Mouse (Mus musculus) fibroblast of lung, adult 2 months (primary cell): ENCODE measurements at regions not wholly inside any gene's neighbourhood (a gene's known extent, or its start where the extent isn't known, plus 50 kb on each side); places are given as distances from the start of the nearest gene placed in this dataset.

Source experiments
- DNase-seq: peaks from one replicate; pipeline ENCODE4 v3.0.0-alpha.2; 2011; ENCODE audit warnings: low read depth

DNA sequence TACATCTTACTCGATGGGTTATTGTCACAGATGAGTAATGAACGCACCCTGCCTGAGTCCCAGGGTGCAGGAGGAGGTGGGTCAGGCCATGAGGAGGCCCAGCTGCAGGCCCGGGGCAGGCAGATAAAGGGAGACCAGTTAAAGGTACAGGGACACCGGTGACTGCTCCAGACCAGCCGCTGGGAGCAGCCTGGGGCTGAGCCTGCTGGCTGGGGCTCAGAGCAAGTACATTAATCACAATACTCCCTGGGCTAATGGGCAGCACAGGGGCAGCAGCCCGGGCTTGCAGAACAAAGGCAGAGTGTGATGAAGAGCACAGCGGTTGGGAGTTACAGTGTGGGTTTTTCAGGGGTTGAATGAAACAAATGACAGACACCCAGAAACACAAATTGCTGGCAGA, 154.4 kb upstream of the Rnf219 start:
- DNase-seq: no peak

GRCm38 (mm10) chr14:104661696-104662095, 139.3 kb upstream of the Rnf219 start:
- DNase-seq: no peak

DNA sequence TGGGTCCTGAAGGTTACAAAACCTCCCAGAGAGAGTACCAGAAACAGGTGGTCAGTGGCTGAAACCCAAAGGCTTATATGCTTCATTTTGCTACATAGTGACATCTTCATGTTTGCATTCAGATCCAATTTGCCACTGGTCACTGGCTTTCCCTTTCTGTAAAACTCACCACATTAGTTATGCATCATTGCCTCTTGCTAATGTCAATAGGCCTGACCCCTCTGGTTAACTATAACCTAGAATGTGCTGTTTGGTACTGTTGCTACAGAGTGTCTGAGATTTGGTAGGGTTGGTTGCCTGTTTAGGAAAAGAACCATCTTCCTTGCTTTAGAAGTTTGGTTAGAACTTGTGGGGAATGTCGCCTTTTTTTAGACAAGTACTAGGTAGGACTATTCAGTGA, 136.3 kb upstream of the Rnf219 start:
- no peak for DNase-seq

- DNase-seq: no peak
These were observed 127.5 kb upstream of the Rnf219 start for GRCm38 (mm10) chr14:104649980-104650379.

- DNase-seq: no peak
These were observed 122.2 kb upstream of the Rnf219 start for GRCm38 (mm10) chr14:104644626-104645025.

GRCm38 (mm10) chr14:104642783-104643182, 120.3 kb upstream of the Rnf219 start:
- no peak for DNase-seq

GRCm38 (mm10) chr14:104639300-104639699, 116.9 kb upstream of the Rnf219 start:
- DNase-seq: no peak

DNA sequence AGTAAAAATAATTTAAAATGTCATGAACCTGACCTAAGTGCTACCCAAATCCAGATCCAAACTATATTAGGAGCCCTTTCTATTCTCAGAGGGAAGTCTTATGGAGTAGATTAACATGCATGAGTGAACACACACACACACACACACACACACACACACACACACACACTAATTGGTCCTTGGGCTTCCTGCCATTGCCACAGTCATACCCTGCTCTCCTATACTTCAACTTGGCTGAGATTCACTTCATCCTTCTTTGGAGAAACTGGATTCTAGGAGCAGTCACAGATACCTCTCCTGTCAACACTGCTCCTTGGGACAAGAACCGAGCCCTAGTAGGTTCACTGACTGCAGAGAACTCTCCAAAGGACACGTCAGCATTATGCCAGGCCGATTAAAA, 89.0 kb upstream of the Rnf219 start:
- DNase-seq: no peak

DNA sequence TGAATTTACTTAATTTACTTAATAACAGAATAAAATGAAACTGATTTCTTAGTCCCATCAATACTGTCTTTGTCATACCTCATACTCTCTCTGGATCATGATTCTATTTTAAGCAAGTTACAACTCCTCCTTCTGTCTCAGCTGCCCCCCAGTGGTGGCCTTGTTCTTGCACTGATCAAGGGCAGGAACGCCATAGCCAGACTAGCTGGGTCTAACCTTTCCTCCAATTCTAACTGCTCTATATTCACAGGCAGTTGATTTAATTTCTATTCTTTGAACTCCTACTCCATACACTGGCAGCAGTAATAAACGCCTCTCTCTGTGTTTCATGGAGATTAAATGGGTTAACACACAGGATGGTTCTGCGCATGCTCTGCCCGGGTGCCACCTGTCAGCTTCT, 87.9 kb upstream of the Rnf219 start:
- no peak for DNase-seq

GRCm38 (mm10) chr14:104594851-104595250, 72.4 kb upstream of the Rnf219 start:
- no peak for DNase-seq
